Mouse (Mus musculus) inflammation-experienced regulatory T-cells, adult 6 months (primary cell): Measurements from ENCODE around the gene Cavin2. TPM values are rescaled to one million over a fixed set of nuclear protein-coding genes. Genes with fewer than 3 reads are reported as not detected.

Experiments
- ATAC-seq: one replicate; pipeline ENCODE4 v1.8.0; 2017
- polyA plus RNA-seq, 3 experiments: library from polyadenylated mRNA; unstranded; fragments of 100-300 nt; shearing (Covaris generic); gene quantifications; one replicate each; pipeline ENCODE4 v1.2.1; 2017

Cavin2 gene
- polyA plus RNA-seq, 3 experiments from 2014 or later = not detected

- no peak for ATAC-seq
Measured at GRCm38 (mm10) chr1:51315476-51315875, 26.6 kb downstream of the Cavin2 start.

GRCm38 (mm10) chr1:51323506-51323905 is 34.6 kb downstream of the Cavin2 start:
- ATAC-seq = no peak

- ATAC-seq = no peak
Measured at GRCm38 (mm10) chr1:51328541-51328940, 39.6 kb downstream of the Cavin2 start.

GRCm38 (mm10) chr1:51332986-51333385 is 44.1 kb downstream of the Cavin2 start:
- ATAC-seq = no peak

- peak; percentile 38 for ATAC-seq
Measured at GRCm38 (mm10) chr1:51333557-51334285, 44.8 kb downstream of the Cavin2 start.

- no peak for ATAC-seq
Measured at GRCm38 (mm10) chr1:51334289-51334688, 45.4 kb downstream of the Cavin2 start.

GRCm38 (mm10) chr1:51335081-51335480 is 46.2 kb downstream of the Cavin2 start:
- ATAC-seq = no peak

- ATAC-seq = no peak
Measured at GRCm38 (mm10) chr1:51344160-51344559, 55.2 kb downstream of the Cavin2 start.

GRCm38 (mm10) chr1:51347596-51347995 is 58.7 kb downstream of the Cavin2 start:
- ATAC-seq = no peak

- ATAC-seq = no peak
Measured at GRCm38 (mm10) chr1:51348631-51349030, 59.7 kb downstream of the Cavin2 start.

- ATAC-seq = no peak
Measured at GRCm38 (mm10) chr1:51349291-51349967, 60.5 kb downstream of the Cavin2 start.

Other genes with a start within 250 kb of the Cavin2 start
- gene Nabp1, start 189.3 kb downstream of the Cavin2 start, polyA plus RNA-seq = 10 to 100 TPM; 32.7 to 58.5 (median 36.0) TPM